Mouse (Mus musculus) cerebellum, adult 2 months (tissue): ENCODE results near the gene Pgm2.

Experiments used
- CTCF ChIP-seq: fragments of 200-500 bp; IDR thresholded peaks from 2 replicates; pipeline ENCODE4 v1.5.1; 2011; ENCODE audit warnings: low read depth, mild to moderate bottlenecking, control low read depth, low read length, moderate library complexity, borderline replicate concordance; ENCODE audit not compliant: insufficient read depth
- POLR2A ChIP-seq: fragments of 200-500 bp; IDR thresholded peaks from 2 replicates; pipeline ENCODE4 v1.6.1; 2011; ENCODE audit warnings: low read length, control low read depth, borderline replicate concordance; ENCODE audit not compliant: insufficient read depth

GRCm38 (mm10) chr5:64107596-64108289, 15.0 kb downstream of the Pgm2 start:
- TF ChIP-seq POLR2A (no peak), CTCF (no peak)
